Mouse (Mus musculus) thymus, postnatal 25 days (tissue): ENCODE results near the gene Map3k12.

Source experiments
- DNase-seq: peaks from one replicate; pipeline ENCODE4 v3.0.0; 2022

Gene Map3k12

DNA sequence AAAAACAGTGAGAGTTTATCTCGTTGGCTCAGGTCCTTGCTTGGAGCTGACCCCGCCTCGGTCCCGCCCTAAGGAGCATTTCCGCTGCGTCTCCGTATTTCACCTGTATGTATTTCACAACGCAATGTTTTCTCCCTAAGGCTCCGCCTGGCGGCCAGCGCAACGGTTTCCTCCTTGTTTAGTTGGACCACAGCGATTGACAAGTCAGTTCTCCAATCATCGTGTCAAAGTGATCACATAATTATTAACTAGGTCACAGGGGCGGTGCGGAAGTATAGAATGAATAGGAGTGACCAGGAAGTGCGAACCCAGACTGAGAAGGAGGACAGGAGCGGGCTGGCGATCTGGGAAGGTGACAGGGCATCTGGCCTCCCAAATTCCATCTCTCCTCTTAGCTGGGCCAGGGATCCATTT lies 58.0 kb downstream of the Map3k12 start, which contains the start of gene Prr13:
Gene Prr13, plus strand, starts transcription at position 125 of the 414 bp plus-strand sequence.
- peak; percentile 87 for DNase-seq

DNA sequence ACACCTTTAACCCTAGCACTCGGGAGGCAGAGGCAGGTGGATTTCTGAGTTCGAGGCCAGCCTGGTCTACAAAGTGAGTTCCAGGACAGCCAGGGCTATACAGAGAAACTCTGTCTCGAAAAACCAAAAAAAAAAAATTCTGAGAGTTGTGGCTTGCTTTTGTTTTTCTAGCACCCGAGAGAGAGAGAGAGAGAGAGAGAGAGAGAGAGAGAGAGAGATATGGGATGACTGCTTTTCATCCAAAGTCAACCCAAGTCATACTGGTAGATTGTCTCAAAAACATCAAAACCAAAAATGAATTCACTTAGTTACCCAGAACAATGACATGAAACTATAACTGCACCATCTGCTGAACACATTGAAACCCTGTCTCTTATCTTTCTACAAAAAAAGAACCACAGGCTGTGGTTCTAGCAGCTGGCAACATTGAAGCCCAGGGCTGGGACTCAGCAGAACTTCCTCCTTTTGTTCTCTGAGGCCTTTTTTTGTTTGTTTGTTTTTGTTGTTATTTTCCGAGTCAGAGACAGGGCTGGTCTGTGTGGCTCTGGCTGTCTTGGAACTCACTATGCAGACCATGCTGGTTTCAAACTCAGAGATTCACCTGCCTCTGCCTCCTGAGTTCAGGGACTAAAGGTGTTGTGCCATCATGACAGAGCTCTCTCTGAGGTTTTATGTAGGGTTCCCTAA lies 58.7 kb downstream of the Map3k12 start:
- peak; percentile 60 for DNase-seq

DNA sequence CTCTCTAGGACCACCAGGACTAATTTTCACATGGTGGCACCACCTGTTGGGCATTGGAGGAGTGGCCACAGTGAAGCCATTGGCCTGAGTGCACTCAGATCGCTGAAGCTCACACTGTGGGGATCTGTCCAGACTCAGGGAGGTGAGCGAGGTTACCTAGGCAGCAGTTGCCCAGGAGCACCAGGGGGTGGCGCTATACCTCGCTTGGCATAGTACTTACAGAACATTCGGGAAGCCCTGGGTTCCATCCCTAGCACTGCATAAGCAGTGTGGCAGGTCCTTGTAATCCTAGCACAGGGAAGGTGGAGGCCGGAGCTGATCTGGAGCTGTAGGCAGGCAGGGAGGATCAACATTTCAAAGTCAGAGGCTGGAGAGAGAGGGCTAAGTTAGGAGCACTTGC lies 60.9 kb downstream of the Map3k12 start:
- no peak for DNase-seq

DNA sequence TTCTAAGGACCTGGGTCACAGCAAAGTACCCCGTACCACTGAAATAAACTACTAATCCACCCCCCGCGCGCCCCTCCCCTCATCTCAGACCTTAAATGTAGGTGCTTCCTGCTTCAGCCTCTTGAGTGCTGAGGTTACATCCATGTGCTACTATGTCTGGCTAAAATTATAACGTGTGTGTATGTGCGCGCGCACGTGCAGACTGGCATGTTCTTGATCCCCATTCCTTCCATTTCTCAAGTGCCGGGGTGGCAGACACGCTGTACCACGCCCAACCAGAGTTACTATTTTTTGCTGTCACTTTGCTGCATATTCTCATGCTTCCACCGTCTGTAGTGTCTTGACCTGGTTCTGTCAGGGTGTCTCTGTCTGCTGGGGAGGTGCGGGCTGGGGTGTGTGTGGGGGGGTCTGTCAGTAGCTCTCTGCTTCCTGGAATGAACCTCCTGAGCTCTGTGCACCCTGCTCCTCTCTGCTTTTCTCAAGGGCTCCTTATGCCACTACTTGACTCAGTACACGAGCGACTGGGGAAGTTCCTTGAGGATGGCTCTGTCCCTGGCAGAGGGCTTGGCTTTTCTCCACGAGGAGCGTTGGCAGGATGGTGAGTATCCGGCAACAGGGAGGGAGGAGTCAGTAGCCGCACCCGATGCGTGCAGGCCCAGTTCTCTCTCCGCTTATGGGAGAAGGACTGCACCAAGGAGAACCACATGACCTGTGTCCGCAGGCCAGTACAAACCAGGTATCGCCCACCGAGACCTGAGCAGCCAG lies 65.0 kb downstream of the Map3k12 start:
- no peak for DNase-seq

DNA sequence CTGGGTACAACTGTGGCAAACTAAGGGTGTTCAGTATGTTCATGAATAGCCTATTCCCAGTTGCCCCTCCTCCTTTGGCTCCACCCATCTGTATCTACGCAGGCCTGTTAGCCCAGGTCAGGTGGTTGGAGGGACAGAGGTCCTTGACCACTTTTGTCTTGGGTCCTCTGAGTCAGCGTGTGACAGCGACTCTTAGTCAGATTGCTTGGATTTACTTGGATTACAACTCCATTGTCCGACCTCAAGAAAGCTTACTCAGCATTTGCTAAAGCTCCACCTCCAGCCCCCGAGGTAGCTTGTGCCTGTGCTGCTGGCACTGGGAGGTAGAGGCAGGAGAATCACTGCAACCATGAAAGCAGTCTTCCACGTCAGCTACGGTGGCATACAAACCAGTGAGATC lies 65.9 kb downstream of the Map3k12 start:
- no peak for DNase-seq

DNA sequence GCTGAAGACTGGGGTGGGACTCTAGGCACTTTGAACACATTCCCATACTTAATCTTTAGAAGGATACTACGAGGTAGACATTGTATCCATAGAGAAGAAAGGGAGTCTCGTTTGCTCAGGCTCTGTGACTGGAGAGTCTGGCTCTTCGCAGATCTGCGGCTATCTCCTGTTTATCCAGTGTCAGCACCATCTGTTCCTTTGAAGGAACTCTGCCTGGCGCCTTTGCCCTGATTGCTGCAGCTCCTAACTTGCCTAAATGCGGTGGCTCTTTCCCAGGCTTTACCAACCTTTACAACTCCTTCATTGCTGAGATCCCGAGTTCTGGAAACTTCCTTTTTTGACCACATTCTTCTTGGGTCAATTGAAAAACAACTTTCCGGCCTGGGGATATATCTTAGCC lies 67.5 kb downstream of the Map3k12 start:
- no peak for DNase-seq
